Mouse (Mus musculus): ENCODE results near the gene Ces1c.

Ces1c gene

GRCm38 (mm10) chr8:93131233-93131980, at the start of gene Ces1c:
Gene Ces1c (minus strand): TSS chr8:93131283.
- no peak for DNase-seq (ENCODE audit: low read depth)

- no peak for DNase-seq (ENCODE audit: low read depth)
Measured at GRCm38 (mm10) chr8:93180581-93181129, 49.6 kb upstream of the Ces1c start.

GRCm38 (mm10) chr8:93176593-93176992, 45.5 kb upstream of the Ces1c start:
- no peak for DNase-seq (ENCODE audit: low read depth)

GRCm38 (mm10) chr8:93174554-93174953, 43.5 kb upstream of the Ces1c start:
- no peak for DNase-seq (ENCODE audit: low read depth)

- DNase-seq (ENCODE audit: low read depth) = no peak
Measured at GRCm38 (mm10) chr8:93171846-93172590, 40.9 kb upstream of the Ces1c start.

DNA sequence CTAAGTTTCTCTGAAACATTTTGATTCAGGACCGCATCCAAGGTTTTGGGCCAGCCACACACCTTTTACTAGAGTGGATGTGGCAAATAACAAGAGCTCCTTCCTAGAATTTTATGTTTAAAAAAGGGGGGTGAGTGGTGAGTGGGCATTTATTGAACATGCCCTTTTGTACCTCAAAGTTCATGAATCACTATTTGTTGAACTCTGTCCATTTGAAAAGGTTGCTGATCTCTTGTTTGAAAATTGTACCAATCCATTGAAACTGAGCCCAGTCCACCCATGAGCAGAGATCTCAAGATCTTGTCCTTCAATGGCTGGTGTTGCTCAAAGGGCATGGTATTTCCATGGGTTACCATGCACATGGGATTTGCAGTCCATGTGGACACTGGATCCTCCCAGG, 32.3 kb upstream of the Ces1c start:
- no peak for DNase-seq (ENCODE audit: low read depth)

- DNase-seq (ENCODE audit: low read depth) = no peak
Measured at GRCm38 (mm10) chr8:93151401-93151800, 20.3 kb upstream of the Ces1c start.

GRCm38 (mm10) chr8:93147331-93147730, 16.2 kb upstream of the Ces1c start:
- no peak for DNase-seq (ENCODE audit: low read depth)

DNA sequence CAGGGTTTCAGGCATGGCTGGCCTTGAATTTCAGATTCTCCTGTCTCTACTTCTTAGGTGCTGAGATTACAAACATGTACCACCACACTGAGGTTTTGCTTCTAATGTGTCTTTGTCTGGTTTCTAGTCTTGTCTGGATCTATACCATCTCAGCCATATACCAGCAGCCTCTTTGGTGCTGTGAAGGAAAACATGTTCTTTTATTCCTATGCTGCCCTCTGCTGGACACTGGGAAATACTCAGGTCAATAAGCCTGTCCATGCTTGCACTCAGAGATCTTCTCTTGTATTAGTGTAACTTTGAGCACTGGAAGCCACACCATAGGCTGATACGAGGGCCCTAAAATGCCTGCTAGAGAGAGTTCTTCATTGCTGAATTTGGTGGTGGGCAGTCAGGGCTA, 9.6 kb upstream of the Ces1c start:
- DNase-seq (ENCODE audit: low read depth) = no peak

DNA sequence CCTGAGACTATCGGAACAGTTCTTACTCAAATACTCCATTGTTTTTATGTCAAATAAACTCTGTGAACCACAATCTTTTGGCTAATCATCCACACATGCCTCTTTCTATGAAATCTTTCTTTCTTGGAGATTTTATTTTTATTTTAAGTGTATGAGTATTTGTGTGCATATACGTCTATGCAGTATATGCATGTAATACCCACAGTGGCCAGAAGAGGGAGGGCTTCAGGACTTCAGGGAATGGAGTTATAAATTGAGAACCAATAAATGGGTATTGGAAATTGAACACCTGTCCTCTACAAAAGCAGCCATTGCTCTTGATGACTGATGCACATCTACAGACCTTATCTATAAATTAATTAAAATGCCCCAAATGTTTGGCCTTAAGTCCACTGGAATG, 1.1 kb upstream of the Ces1c start:
- DNase-seq (ENCODE audit: low read depth) = peak; percentile 1

- DNase-seq (ENCODE audit: low read depth) = no peak
Measured at GRCm38 (mm10) chr8:93126476-93126875, 4.6 kb downstream of the Ces1c start.

GRCm38 (mm10) chr8:93122005-93122404, 9.1 kb downstream of the Ces1c start:
- no peak for DNase-seq (ENCODE audit: low read depth)

DNA sequence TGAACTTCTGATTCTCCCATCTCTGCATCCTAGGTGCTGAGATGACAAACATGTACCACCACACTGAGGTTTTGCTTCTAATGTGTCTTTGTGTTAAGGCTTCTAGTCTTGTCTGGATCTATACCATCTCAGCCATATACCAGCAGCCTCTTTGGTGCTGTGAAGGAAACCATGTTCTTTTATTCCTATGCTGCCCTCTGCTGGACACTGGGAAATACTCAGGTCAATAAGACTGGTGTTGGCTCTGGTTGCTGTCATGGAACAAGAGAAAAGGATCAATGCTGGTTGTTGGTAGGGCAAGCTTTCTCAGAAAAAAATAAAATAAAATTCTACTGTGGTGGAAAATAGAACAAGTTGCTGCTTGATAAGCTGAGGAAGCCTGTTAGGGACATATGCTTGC, 35.7 kb downstream of the Ces1c start:
- DNase-seq (ENCODE audit: low read depth) = no peak

GRCm38 (mm10) chr8:93091324-93091723, 39.8 kb downstream of the Ces1c start:
- no peak for DNase-seq (ENCODE audit: low read depth)

DNA sequence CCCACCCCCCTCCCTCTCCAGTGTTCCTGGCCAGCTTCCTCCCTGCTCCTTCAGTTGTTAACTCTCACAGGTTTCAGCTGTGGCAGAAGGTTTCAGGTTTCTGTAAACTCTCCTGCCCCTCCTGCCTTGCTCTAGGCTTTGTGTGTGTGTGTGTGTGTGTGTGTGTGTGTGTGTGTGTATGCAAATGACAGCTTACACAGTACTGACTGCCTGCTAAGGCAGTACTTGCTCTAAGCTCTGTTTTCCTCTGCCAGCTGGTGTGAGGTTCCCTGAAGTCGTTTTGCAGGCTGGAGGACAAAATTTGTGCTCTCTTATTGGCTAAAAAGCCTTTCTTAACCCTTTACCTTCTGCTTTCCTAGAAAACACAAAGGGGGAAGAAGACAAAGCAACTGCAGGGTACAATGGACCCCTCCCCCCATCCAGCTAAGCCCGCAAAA, 42.4 kb downstream of the Ces1c start:
- DNase-seq (ENCODE audit: low read depth) = no peak

DNA sequence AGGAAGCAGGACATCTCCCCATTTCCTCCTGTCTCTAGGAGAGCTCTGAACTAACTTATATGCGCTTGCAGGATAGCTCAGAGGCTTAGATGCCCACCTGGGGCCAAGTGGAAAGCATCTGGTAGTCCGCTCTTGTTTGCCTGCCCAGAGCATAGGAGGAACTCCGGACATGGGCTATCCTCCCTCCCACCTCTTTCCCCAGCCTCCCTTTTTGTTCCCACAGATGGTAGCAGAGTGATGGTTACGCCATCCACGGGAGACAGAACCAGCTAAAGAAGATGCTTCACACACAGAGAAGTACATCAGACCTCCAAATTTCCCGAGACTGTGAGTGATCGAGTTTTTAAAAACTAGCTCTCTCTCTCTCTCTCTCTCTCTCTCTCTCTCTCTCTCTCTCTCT, 42.9 kb downstream of the Ces1c start:
- no peak for DNase-seq (ENCODE audit: low read depth)

GRCm38 (mm10) chr8:93079887-93080286, 51.2 kb downstream of the Ces1c start, which contains the start of gene Ces1b:
Gene Ces1b (minus strand): TSS chr8:93080017.
- DNase-seq (ENCODE audit: low read depth) = no peak

DNA sequence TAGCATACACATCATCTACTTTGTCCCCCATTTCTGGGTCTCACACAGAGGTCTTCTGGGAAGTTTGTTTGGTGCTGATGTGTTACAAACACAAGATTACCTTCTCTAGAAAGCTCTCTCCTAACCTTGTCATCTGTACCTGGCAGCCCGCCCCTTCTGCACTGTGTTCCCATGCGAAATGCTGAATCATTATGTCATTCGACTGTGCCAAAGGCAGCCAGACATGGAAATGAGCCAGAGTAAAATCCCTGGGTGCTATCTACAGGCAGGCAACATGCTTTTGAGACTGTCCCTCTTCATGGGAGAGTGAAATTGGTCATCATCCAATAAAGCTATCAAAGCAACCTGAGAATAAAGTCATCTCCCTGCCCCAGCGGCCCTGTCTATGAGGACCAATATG, 55.8 kb downstream of the Ces1c start:
- no peak for DNase-seq (ENCODE audit: low read depth)

DNA sequence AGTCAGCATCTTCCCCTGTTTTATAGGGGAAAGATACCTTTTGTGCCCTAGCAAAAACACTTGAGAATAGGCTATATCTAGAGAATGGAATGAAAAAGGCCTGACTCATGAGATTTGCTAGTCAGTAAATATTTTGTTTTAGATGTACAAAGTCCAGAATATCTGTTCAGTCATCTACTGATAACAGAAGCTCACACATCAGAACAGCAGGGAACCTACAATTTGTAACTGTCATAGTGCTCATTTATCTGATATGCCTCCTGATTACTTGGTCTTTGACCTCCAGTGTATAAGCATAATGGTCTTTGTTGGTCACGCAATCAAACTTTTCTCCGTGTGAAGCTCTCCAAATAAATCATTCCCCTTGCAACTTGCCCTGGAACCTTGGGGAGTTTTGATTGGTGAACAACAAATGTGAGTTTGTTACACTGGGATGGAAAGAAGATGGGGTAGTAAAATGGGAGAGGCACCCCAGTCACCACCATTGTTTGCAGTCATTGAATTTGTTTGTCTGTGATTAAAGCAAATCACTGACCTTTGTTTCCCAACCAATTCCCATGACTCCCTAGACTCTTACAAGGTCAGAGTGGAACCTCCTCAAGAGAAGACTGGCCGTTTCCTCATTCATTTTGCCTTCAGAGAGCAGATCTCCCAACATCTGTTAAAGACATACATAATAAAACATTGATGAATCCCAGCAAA, 67.5 kb downstream of the Ces1c start:
- no peak for DNase-seq (ENCODE audit: low read depth)

DNA sequence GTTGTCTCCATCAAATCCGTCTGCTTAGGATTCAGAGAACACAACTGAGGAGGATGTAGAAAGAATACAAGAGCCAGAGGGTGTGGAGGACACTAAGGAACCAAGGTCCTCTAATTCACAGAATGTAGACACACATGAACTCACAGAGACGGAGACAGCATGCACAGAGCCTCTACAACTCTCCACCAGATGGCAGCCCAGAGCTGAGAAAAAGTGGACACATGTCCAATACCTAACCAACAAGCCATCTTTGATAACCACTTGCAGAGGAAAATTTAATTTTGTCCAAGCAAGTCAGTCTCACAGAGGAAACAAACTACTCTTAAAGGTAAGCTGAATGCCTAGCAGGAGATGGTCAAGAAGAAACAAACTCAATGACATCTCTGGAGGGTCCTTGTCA, 71.9 kb downstream of the Ces1c start:
- DNase-seq (ENCODE audit: low read depth) = no peak

DNA sequence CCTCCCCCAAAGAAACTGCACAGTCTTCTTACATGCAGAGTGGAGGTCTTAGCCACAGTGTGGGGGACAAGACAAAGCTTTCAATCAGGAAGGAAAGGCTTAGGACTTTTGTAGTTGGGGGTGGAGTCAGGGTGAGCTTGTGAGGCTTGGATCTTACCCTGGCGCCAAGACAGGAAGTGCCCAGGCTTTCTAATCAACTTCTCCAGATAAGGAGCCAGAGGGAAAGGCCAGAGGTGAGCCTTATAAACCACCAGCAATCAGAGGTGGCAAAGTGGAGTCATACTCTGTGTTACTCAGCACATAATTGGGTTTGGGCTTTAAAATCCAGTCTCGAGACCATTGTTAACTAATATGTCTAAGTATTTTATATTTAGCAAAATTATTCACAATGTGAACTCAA, 75.8 kb downstream of the Ces1c start:
- DNase-seq (ENCODE audit: low read depth) = no peak

All from naive thymus-derived CD4-positive, alpha-beta T cell, adult 2 months (primary cell).